Mouse (Mus musculus) layer of hippocampus, postnatal 14 days (tissue): ENCODE measurements around the gene Gfra1. TPM values are rescaled to one million over a fixed set of nuclear protein-coding genes. Genes with fewer than 3 reads are reported as not detected.
A peak's percentile ranks its signal among the peaks of the same experiment; 100 is the strongest.

Source experiments
- DNase-seq, 2 experiments: peaks; one replicate each; pipeline ENCODE4 v3.0.0; 2021 to 2022; ENCODE audit warnings: low spot score in 2 of 2, mixed read lengths in 1 of 2
- total RNA-seq, 2 experiments: library from RNA; stranded (reverse); gene quantifications; 2 replicates each; pipeline ENCODE4 v1.2.3; 2021

Gene Gfra1
- total RNA-seq, 2 experiments from 2014 or later = 45.8 to 51.6 TPM

DNA sequence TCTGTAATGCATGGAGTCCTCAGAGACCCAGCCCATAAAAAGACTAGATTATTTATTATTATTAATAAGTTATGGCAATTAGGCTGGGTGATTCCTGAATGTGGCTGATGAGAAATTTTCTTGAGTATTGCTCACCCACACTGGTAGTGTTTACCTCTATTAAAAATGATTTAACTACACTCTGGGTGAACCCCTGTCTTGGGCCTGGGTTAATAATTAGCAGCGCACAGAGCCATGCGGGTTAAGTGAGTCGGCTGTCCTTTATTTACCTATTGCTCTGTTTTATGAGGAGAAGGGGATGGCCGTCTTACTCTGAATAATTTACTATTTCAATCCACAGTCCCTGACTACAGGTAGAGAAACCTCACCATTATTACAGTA, 59.1 kb downstream of the Gfra1 start:
- no peak for DNase-seq

GRCm38 (mm10) chr19:58395785-58396603, 59.7 kb downstream of the Gfra1 start:
- DNase-seq = no peak

DNA sequence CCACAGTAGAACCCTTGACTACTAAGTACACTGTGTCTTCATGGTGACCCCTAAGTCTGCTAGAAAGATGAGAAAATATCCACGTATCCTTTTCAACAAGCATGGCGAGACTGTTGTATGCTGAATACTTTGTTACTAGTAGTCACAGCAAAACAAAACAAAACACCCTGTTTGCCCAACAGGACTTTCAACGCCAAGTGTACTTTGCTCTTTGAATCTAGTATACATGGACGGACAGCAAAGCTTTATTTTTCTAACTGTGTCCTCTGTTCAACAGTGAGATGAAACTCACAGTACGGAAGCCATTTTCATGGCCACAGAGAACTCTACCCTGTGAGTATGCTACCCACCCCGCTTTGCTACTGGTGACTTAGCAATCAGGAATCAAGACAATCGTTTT, 62.6 kb downstream of the Gfra1 start:
- no peak for DNase-seq

GRCm38 (mm10) chr19:58391796-58392195, 63.9 kb downstream of the Gfra1 start:
- DNase-seq = no peak

GRCm38 (mm10) chr19:58389466-58389865, 66.2 kb downstream of the Gfra1 start:
- no peak for DNase-seq

GRCm38 (mm10) chr19:58388851-58389447, 66.8 kb downstream of the Gfra1 start:
- no peak for DNase-seq

DNA sequence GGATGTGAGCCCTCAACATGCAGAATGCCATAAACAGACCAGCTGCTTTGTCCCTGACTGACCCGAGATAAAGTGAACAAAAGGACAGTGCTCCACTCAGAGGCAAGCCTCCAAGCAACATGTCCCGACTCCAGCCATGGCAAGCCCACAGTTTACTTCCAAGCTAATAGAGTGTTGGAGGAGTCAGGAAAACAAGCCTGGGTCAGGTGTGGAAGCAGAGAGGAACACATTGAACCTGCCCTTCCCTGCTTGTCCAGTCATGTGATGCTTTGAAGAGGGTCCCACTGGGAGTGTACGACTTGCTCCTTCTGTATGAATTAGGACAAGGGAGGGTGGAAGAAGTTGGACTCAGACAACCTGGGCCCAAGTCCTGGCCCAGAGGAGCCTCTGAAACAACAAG, 72.4 kb downstream of the Gfra1 start:
- DNase-seq = no peak

DNA sequence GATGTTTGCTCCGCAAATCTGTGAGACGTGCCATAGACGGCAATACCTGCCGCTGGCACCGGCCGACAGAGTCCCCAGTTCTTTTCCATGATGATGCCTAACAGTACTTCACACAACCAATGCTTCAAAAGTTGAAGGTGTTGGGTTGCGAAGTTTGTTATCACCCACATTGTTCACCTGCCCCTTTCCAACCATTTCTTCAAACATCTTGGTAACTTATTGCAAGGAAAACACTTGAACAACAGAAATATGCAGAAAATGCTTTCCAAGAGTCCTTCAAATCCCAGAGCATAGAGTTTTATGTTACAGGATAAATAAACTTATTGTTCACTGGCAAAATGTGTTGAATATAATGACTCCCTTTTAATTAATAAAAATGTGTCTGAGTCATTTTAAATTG, 73.2 kb downstream of the Gfra1 start:
- DNase-seq = no peak

GRCm38 (mm10) chr19:58377969-58378368, 77.7 kb downstream of the Gfra1 start:
- DNase-seq = no peak

GRCm38 (mm10) chr19:58376675-58377102, 79.0 kb downstream of the Gfra1 start:
- DNase-seq = no peak

GRCm38 (mm10) chr19:58374648-58375047, 81.1 kb downstream of the Gfra1 start:
- DNase-seq = no peak

DNA sequence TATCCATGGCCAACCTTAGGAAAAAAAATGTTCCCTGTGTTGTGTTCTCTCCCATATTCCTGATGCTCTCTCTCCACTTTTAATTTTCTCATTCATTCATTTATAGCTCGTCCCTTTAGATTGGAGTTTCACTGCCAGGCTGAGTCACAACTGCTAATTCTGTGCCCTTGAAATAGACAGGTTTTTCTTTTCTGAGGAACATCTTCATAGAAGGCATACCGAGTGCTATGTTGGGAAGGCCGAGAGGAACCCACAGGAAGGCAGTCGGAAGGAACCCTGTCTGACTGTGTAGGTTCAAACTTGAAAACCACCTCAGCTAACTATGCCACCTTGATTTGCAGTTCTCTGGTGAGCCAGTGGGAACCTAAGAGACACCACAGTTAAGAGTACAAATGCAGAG, 81.6 kb downstream of the Gfra1 start:
- no peak for DNase-seq

GRCm38 (mm10) chr19:58368513-58368912, 87.2 kb downstream of the Gfra1 start:
- DNase-seq = no peak

DNA sequence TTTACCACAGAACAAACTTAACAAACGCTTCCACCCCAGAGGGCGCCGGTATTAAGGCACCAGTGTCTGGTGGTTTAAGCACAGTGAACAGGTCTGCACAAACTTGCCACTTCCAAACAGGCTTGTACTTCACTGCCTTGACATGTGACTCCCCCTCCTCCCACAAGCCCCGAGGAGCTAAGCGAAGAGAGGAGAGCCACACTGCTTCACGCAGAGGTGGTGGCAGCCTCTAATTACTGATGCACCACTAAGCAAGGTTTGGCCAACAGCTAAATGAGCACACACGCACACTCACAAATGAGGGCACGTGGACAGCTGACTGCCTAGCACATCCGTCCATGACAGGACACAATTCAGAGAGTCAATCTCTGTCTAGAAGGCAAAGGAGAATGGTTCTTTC, 91.0 kb downstream of the Gfra1 start:
- DNase-seq = no peak

- DNase-seq = peak in 1 of 2 experiments; percentile 22
Measured at GRCm38 (mm10) chr19:58360982-58361381, 94.7 kb downstream of the Gfra1 start.

- no peak for DNase-seq
Measured at GRCm38 (mm10) chr19:58358063-58358462, 97.6 kb downstream of the Gfra1 start.

- DNase-seq = no peak
Measured at GRCm38 (mm10) chr19:58353953-58354352, 101.8 kb downstream of the Gfra1 start.

- no peak for DNase-seq
Measured at GRCm38 (mm10) chr19:58353260-58353870, 102.3 kb downstream of the Gfra1 start.

- DNase-seq = no peak
Measured at GRCm38 (mm10) chr19:58349890-58350408, 105.8 kb downstream of the Gfra1 start.

DNA sequence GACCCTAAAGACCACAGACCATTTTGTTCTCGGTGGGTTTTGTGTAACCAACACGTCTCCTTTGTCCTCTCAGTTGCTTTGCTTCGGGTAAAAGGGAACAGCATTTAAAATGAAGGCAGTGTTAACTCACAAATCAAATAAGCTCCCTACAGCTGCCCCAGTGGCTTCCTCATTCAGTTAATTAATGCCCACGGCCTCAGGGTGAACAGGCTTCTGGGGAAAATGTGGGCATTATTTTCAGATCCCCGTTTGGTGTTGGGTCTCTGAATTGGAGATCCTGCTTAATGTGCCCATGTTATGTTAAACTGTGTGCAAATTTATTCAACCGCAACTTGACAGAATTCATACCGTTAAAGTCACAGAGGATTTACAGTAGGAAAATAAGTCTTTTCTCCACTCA, 110.6 kb downstream of the Gfra1 start:
- no peak for DNase-seq

GRCm38 (mm10) chr19:58341351-58341750, 114.4 kb downstream of the Gfra1 start:
- DNase-seq = no peak

DNA sequence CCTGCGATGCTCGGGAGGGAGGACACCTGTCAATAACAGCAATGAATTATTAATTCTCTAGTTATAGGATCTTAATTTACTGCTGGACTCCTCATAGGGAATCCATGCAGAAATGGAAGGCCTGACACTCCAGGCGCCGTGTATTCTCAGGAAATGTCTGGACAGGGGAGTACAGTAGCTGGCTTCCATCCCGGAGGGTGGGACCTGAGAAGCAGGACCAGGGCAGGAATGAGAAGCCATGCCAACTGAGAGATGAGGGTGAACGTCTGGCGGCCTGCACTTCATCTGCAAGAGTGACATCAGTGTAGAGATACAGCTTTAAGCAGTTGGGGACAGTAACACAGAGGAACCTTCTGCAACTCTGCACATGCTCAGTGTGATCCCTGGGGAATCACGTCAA, 115.5 kb downstream of the Gfra1 start:
- no peak for DNase-seq
